ENCODE assay signal across 9 mouse cellular contexts in the genomic region with DNA sequence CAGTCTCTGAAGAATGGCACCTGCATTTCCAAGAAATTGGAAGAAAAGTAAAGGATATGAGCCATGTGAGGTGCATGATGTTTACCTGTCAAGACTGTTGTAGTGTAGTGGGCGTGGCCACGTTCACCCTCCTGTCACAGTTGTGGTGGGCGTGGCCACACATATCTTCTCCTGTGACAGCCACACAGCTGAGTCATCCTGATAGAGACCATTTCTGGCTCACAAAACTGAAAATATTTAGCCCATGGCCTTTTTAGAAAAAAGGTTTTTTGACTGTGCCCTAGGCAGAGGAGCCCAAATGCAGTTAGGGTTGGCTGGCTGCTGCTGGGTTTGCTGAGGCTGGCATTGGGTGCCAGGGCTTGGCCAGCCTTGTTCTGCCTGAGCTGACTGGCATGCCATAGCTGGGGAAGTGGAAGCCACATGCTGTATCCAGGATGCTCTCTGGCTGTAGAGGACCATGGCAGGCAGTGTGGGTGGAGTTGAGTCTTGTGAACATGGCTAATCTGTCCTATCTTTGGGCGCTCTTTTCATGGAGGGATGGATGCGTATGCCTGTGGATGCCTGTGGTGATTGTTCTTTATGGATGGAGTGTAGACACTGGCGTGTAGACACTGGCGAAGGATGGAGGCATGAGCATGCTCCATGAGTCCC. TPM values are rescaled to one million over a fixed set of nuclear protein-coding genes. Genes with fewer than 3 reads are reported as not detected.
DNase-seq lines count a peak whose midpoint lies in the region; ATAC-seq and TF ChIP-seq lines count a peak whose summit lies in the region.
"Had no signal": no experiment of that assay in that cellular context is flagged by ENCODE, and none has a peak within 500 bp of the region (broad histone marks: within the 10 kb centered on the region; RNA-seq: fewer than 3 reads in every experiment).

No protein-coding gene starts in this region.

- H3K9ac ChIP-seq in heart, embryonic 12.5 days = no peak overlapping the region
- no peak overlapping the region for H3K9ac ChIP-seq in forebrain, embryonic 11.5 days (ENCODE audit: low read length)

- DNase-seq in heart, postnatal 10 days = no peak
- peak; percentile 47 for DNase-seq in G1E (ENCODE audit: low spot score)
- peak; percentile 46 to 56 for DNase-seq in spleen, postnatal 14 days (ENCODE audit: low spot score in 2 of 2)
- no peak for DNase-seq in kidney, postnatal 25 days
- DNase-seq in forebrain, embryonic 11.5 days (ENCODE audit: low spot score) = no peak

- TF ChIP-seq CTCF in G1E (IDR thresholded peaks at IDR 0.05; ENCODE audit: low read depth, low read length) = no peak

- H3K36me3 ChIP-seq in heart, embryonic 12.5 days = peaks cover 48% of the 10 kb centered on the region
- peaks cover 96% of the 10 kb centered on the region for H3K36me3 ChIP-seq in G1E (replicated peaks)
- no peaks in the 10 kb centered on the region; the same call in 1 of the 2 replicates for H3K36me3 ChIP-seq in forebrain, embryonic 11.5 days (ENCODE audit: control insufficient read depth, insufficient read depth, low read length)

- intact Hi-C loops in heart, postnatal 10 days (cut with DNase I) = no loop called here

- H3K27ac ChIP-seq in heart, embryonic 12.5 days (ENCODE audit: poor library complexity, severe bottlenecking) = peak overlapping the region; percentile 79
- no peak overlapping the region for H3K27ac ChIP-seq in forebrain, embryonic 11.5 days (ENCODE audit: low read depth, low read length)
- H3K27ac ChIP-seq: kidney, postnatal 0 days had no signal

- H3K27me3 ChIP-seq in heart, embryonic 12.5 days (replicated peaks) = no peaks in the 10 kb centered on the region
- H3K27me3 ChIP-seq in G1E (ENCODE audit: insufficient read depth, low read length) = no peaks in the 10 kb centered on the region
- no peaks in the 10 kb centered on the region for H3K27me3 ChIP-seq in forebrain, embryonic 11.5 days (ENCODE audit: control insufficient read depth, insufficient read depth, low read length)

- peak; percentile 90 for ATAC-seq in heart, embryonic 12.5 days (ENCODE audit: insufficient number of reproducible peaks, low FRiP score)
- ATAC-seq in G1E (ENCODE audit: extremely low read depth, insufficient number of reproducible peaks, low FRiP score, poor library complexity, severe bottlenecking) = peak; percentile 76
- peak; percentile 90 for ATAC-seq in erythroid progenitor cell, adult 5-6 weeks (replicated peaks; ENCODE audit: low FRiP score, poor library complexity, severe bottlenecking)
- no peak for ATAC-seq in granulocyte monocyte progenitor cell, adult 5-6 weeks (replicated peaks; ENCODE audit: poor library complexity, severe bottlenecking)
- ATAC-seq in forebrain, embryonic 11.5 days (replicated peaks; ENCODE audit: low FRiP score) = no peak

- 74% methylated on average over 7 of the region's 7 CpGs for WGBS in heart, embryonic 12.5 days
- WGBS in forebrain, embryonic 11.5 days = 90% methylated on average over 7 of the region's 7 CpGs

- H3K9me3 ChIP-seq in heart, embryonic 12.5 days (replicated peaks) = no peaks in the 10 kb centered on the region
- H3K9me3 ChIP-seq in G1E (replicated peaks) = no peaks in the 10 kb centered on the region
- H3K9me3 ChIP-seq in forebrain, embryonic 11.5 days (ENCODE audit: control insufficient read depth, low read length) = no peaks in the 10 kb centered on the region

- H3K4me3 ChIP-seq in heart, embryonic 12.5 days = no peak overlapping the region
- peak overlapping the region; percentile 47; the same call in 1 of the 2 replicates for H3K4me3 ChIP-seq in G1E (ENCODE audit: low read depth, low read length)
- H3K4me3 ChIP-seq in forebrain, embryonic 11.5 days (ENCODE audit: low read depth, low read length) = no peak overlapping the region

- peaks cover 53% of the 10 kb centered on the region for H3K4me1 ChIP-seq in heart, embryonic 12.5 days (replicated peaks)
- peaks cover 30% of the 10 kb centered on the region for H3K4me1 ChIP-seq in G1E (ENCODE audit: insufficient read depth, low read depth, low read length)
- no peaks in the 10 kb centered on the region for H3K4me1 ChIP-seq in forebrain, embryonic 11.5 days (replicated peaks; ENCODE audit: control insufficient read depth, insufficient read depth, low read length)

- no peak overlapping the region for H3K4me2 ChIP-seq in heart, embryonic 12.5 days
- no peak overlapping the region for H3K4me2 ChIP-seq in forebrain, embryonic 11.5 days (ENCODE audit: low read depth, low read length, severe bottlenecking)

RNA-seq across cellular contexts. Expression of a gene that starts 14.6 kb away (rescaled TPM):
- 28.9 and 29.6 TPM in 2 replicates for polyA plus RNA-seq in heart, embryonic 12.5 days (2016; fragmentation: Nextera tagmentation; extraction: Ambion mirVana)
- total RNA-seq in heart, postnatal 10 days (2021) = 10 to 100 TPM; 21.2 to 23.7 TPM
- total RNA-seq in G1E (2014; fragmentation: Nextera tagmentation) (9.7 and 10.0 TPM in 2 replicates), G1E (2017) (17.6 and 18.8 TPM in 2 replicates)
- 36.9 and 37.6 TPM in 2 replicates for polyA plus RNA-seq in G1E (2012)
- total RNA-seq in erythroid progenitor cell, adult 5-6 weeks (2015; ENCODE audit: low replicate concordance) = 10.1 and 13.3 TPM in 2 replicates
- total RNA-seq in erythroid progenitor cell, adult 5-6 weeks (2017; ENCODE audit: low replicate concordance) = 5.1 and 22.5 TPM in 2 replicates
- 43.1 and 44.5 TPM in 2 replicates for total RNA-seq in granulocyte monocyte progenitor cell, adult 5-6 weeks (2014; fragmentation: Nextera tagmentation)
- 18.8 and 23.3 TPM in 2 replicates for total RNA-seq in granulocyte monocyte progenitor cell, adult 5-6 weeks (2017)
- 43.4 and 45.7 TPM in 2 replicates for polyA plus RNA-seq in forebrain, embryonic 11.5 days (2014; fragmentation: Nextera tagmentation; extraction: Ambion mirVana)

RNA-seq across cellular contexts. Expression of a gene that starts 30.8 kb away (rescaled TPM):
- polyA plus RNA-seq in heart, embryonic 12.5 days (2016; fragmentation: Nextera tagmentation; extraction: Ambion mirVana) = 7.1 and 8.0 TPM in 2 replicates
- total RNA-seq in heart, postnatal 10 days (2021) = 1 to 10 TPM; 3.7 to 5.8 TPM
- 1.3 TPM in 1 of 2 replicates, not detected in the other for total RNA-seq in G1E (2014; fragmentation: Nextera tagmentation)
- 3.8 and 5.6 TPM in 2 replicates for total RNA-seq in G1E (2017)
- 2.5 and 2.9 TPM in 2 replicates for polyA plus RNA-seq in G1E (2012)
- 0.36 and 1.3 TPM in 2 replicates for total RNA-seq in erythroid progenitor cell, adult 5-6 weeks (2015; ENCODE audit: low replicate concordance)
- total RNA-seq in erythroid progenitor cell, adult 5-6 weeks (2017; ENCODE audit: low replicate concordance) = 1.2 TPM in 1 of 2 replicates, not detected in the other
- total RNA-seq in granulocyte monocyte progenitor cell, adult 5-6 weeks (2014; fragmentation: Nextera tagmentation) = 0.41 TPM in 1 of 2 replicates, not detected in the other
- total RNA-seq in granulocyte monocyte progenitor cell, adult 5-6 weeks (2017) = 2.0 and 2.2 TPM in 2 replicates
- polyA plus RNA-seq in forebrain, embryonic 11.5 days (2014; fragmentation: Nextera tagmentation; extraction: Ambion mirVana) = 5.4 and 5.9 TPM in 2 replicates

Comparison
In these comparisons a context has a peak if more than half of its experiments do, and no peak if none do; other contexts are left out.
1. ATAC-seq: peak in heart, embryonic 12.5 days (single experiment), G1E (single experiment) and erythroid progenitor cell, adult 5-6 weeks (single experiment); none in granulocyte monocyte progenitor cell, adult 5-6 weeks (single experiment) and forebrain, embryonic 11.5 days (single experiment).
2. DNase-seq: peak in G1E (single experiment) and spleen, postnatal 14 days (2 of 2); none in heart, postnatal 10 days (0 of 2), kidney, postnatal 25 days (0 of 2) and forebrain, embryonic 11.5 days (single experiment).